Comparison of ENCODE assay signal across 10 mouse cellular contexts in genomic region chr10:7111462-7112000, GRCm38 (mm10). TPM values are rescaled to one million over a fixed set of nuclear protein-coding genes. Genes with fewer than 3 reads are reported as not detected.
DNase-seq lines count a peak whose midpoint lies in the region; ATAC-seq and TF ChIP-seq lines count a peak whose summit lies in the region.
"Had no signal": no experiment of that assay in that cellular context is flagged by ENCODE, and none has a peak within 500 bp of the region (broad histone marks: within the 10 kb centered on the region; RNA-seq: fewer than 3 reads in every experiment).

No protein-coding gene starts in this region.

- no peak for TF ChIP-seq POLR2A in brain, embryonic 14.5 days (IDR thresholded peaks at IDR 0.05; ENCODE audit: borderline replicate concordance, extremely low read depth, insufficient read depth, insufficient read length, poor library complexity, severe bottlenecking)

- DNase-seq in Patski (ENCODE audit: low read depth, low spot score): no peak
- peak; percentile 40 for DNase-seq in brain, embryonic 14.5 days (ENCODE audit: low read depth)
- DNase-seq in induced T-regulatory cell, adult 2 months (ENCODE audit: low read depth): peak; percentile 30
- DNase-seq in urinary bladder, postnatal 10 days (ENCODE audit: low spot score): no peak
- no peak for DNase-seq in urinary bladder, postnatal 14 days (ENCODE audit: low spot score)
- DNase-seq: lung, postnatal 36 days had no signal

- POLR2A ChIA-PET in Patski (lab: Charles Lee): no interaction called here

- H3K4me3 ChIP-seq in hindbrain, embryonic 16.5 days (ENCODE audit: low read length): no peak overlapping the region
- no peak overlapping the region for H3K4me3 ChIP-seq in hindbrain, embryonic 12.5 days
- H3K4me3 ChIP-seq in kidney, embryonic 16.5 days (ENCODE audit: low read length): no peak overlapping the region
- H3K4me3 ChIP-seq: neural tube, embryonic 13.5 days had no signal

- peak overlapping the region; percentile 23; the same call in 1 of the 2 replicates for H3K27ac ChIP-seq in hindbrain, embryonic 16.5 days (ENCODE audit: low read depth, low read length)
- no peak overlapping the region for H3K27ac ChIP-seq in hindbrain, embryonic 12.5 days
- H3K27ac ChIP-seq in kidney, embryonic 16.5 days (ENCODE audit: low read length): no peak overlapping the region
- H3K27ac ChIP-seq: neural tube, embryonic 13.5 days had no signal

- H3K9me3 ChIP-seq in hindbrain, embryonic 16.5 days (ENCODE audit: control insufficient read depth, low read length): no peaks in the 10 kb centered on the region
- H3K9me3 ChIP-seq in hindbrain, embryonic 12.5 days (replicated peaks): no peaks in the 10 kb centered on the region
- no peaks in the 10 kb centered on the region for H3K9me3 ChIP-seq in kidney, embryonic 16.5 days (ENCODE audit: low read length)
- H3K9me3 ChIP-seq: neural tube, embryonic 13.5 days had no signal

- peak; percentile 36 for TF ChIP-seq CTCF in Patski (IDR thresholded peaks at IDR 0.05)
- no peak for TF ChIP-seq CTCF in brain, embryonic 14.5 days (IDR thresholded peaks at IDR 0.05; ENCODE audit: borderline replicate concordance, extremely low read depth, insufficient read depth, insufficient read length)

- H3K4me2 ChIP-seq in hindbrain, embryonic 16.5 days (ENCODE audit: low read length): no peak overlapping the region
- no peak overlapping the region for H3K4me2 ChIP-seq in hindbrain, embryonic 12.5 days (replicated peaks)
- no peak overlapping the region for H3K4me2 ChIP-seq in kidney, embryonic 16.5 days (replicated peaks; ENCODE audit: low read depth, low read length)
- H3K4me2 ChIP-seq: neural tube, embryonic 13.5 days had no signal

- H3K4me1 ChIP-seq in hindbrain, embryonic 16.5 days (ENCODE audit: control insufficient read depth, insufficient read depth, low read depth, low read length): no peaks in the 10 kb centered on the region
- no peaks in the 10 kb centered on the region for H3K4me1 ChIP-seq in hindbrain, embryonic 12.5 days
- H3K4me1 ChIP-seq in kidney, embryonic 16.5 days (ENCODE audit: insufficient read depth, low read length): 0 out of 2 replicates have a peak, but pooled peaks cover 3% of the 10 kb centered on the region
- H3K4me1 ChIP-seq: neural tube, embryonic 13.5 days had no signal

- no peaks in the 10 kb centered on the region for H3K36me3 ChIP-seq in hindbrain, embryonic 16.5 days (ENCODE audit: control insufficient read depth, insufficient read depth, low read length)
- H3K36me3 ChIP-seq in hindbrain, embryonic 12.5 days: no peaks in the 10 kb centered on the region
- 0 out of 2 replicates have a peak, but pooled peaks cover 2% of the 10 kb centered on the region for H3K36me3 ChIP-seq in kidney, embryonic 16.5 days (ENCODE audit: insufficient read depth, low read length)
- H3K36me3 ChIP-seq: neural tube, embryonic 13.5 days had no signal

- ATAC-seq in hindbrain, embryonic 16.5 days: peak; percentile 86
- ATAC-seq in hindbrain, embryonic 12.5 days (ENCODE audit: low FRiP score): no peak
- no peak for ATAC-seq in Patski
- ATAC-seq in kidney, embryonic 16.5 days (ENCODE audit: low FRiP score, low TSS enrichment): no peak

- 73% methylated on average over 6 of the region's 6 CpGs for WGBS in hindbrain, embryonic 16.5 days
- WGBS in hindbrain, embryonic 12.5 days: 86% methylated on average over 6 of the region's 6 CpGs
- 90% methylated on average over 6 of the region's 6 CpGs for WGBS in kidney, embryonic 16.5 days

- H3K27me3 ChIP-seq in hindbrain, embryonic 16.5 days (replicated peaks; ENCODE audit: control insufficient read depth, insufficient read depth, low read length): no peaks in the 10 kb centered on the region
- H3K27me3 ChIP-seq in hindbrain, embryonic 12.5 days: no peaks in the 10 kb centered on the region
- no peaks in the 10 kb centered on the region for H3K27me3 ChIP-seq in Patski
- H3K27me3 ChIP-seq in kidney, embryonic 16.5 days (ENCODE audit: insufficient read depth, low read length): no peaks in the 10 kb centered on the region
- H3K27me3 ChIP-seq: neural tube, embryonic 13.5 days had no signal

- CTCF ChIA-PET in Patski (lab: Charles Lee): interaction anchor here (0.7 to 1.4 kb wide), 5 partner anchors 9 to 226 kb away, joined by 3 to 5 read pairs (median 3); no protein-coding TSS in a partner anchor

- in situ Hi-C loops in Patski (cut with MboI; ENCODE audit: low pct_unique_long_range_greater_than_20kb): no loop called here

- no peak overlapping the region for H3K9ac ChIP-seq in hindbrain, embryonic 16.5 days (ENCODE audit: low read depth, low read length)
- no peak overlapping the region for H3K9ac ChIP-seq in hindbrain, embryonic 12.5 days
- no peak overlapping the region for H3K9ac ChIP-seq in kidney, embryonic 16.5 days (replicated peaks; ENCODE audit: low read length)
- H3K9ac ChIP-seq: neural tube, embryonic 13.5 days had no signal

RNA-seq across cellular contexts. Expression of gene Ipcef1, which starts 59.3 kb away (rescaled TPM):
- polyA plus RNA-seq in hindbrain, embryonic 16.5 days (2015; fragmentation: Nextera tagmentation; extraction: Ambion mirVana): 2.0 and 2.9 TPM in 2 replicates
- 0.48 TPM in 2 replicates for polyA plus RNA-seq in hindbrain, embryonic 12.5 days (2016; fragmentation: Nextera tagmentation; extraction: Ambion mirVana)
- polyA plus RNA-seq in Patski (2021): not detected
- polyA plus RNA-seq in brain, embryonic 14.5 days (2012; rRNA removed): 1.3 and 1.6 TPM in 2 replicates
- polyA plus RNA-seq in kidney, embryonic 16.5 days (2015; fragmentation: Nextera tagmentation; extraction: Ambion mirVana): 1.9 and 2.2 TPM in 2 replicates

Comparison
In these comparisons a context has a peak if more than half of its experiments do, and no peak if none do; other contexts are left out.
1. DNase-seq: peak in brain, embryonic 14.5 days (single experiment) and induced T-regulatory cell, adult 2 months (single experiment); none in Patski (single experiment), urinary bladder, postnatal 10 days (single experiment) and urinary bladder, postnatal 14 days (single experiment).